Mouse (Mus musculus) common myeloid progenitor, adult 5-6 weeks (primary cell): Measurements from ENCODE around the gene Tmc4. TPM values are rescaled to one million over a fixed set of nuclear protein-coding genes. Genes with fewer than 3 reads are reported as not detected.

Experiments
- ATAC-seq: replicated peaks from 2 replicates; pipeline ENCODE4 v1.8.0; 2016; ENCODE audit warnings: low read depth, mild to moderate bottlenecking, moderate TSS enrichment, inconsistent platforms; ENCODE audit not compliant: poor library complexity, severe bottlenecking
- total RNA-seq: library from RNA; stranded (forward); fragments of 200-1000, 187-1606 nt; gene quantifications from 2 replicates; pipeline ENCODE4 v1.2.3, GENCODE M21; 2017

Gene Tmc4
- total RNA-seq, 1 experiment from 2014 or later, result 2.8 TPM

GRCm38 (mm10) chr7:3644672-3645487 lies 32.5 kb downstream of the Tmc4 start, which contains the start of gene Cnot3:
TSS of gene Cnot3 (plus strand) at chr7:3645268.
- ATAC-seq, result peak; percentile 88

- ATAC-seq, result no peak
Measured at GRCm38 (mm10) chr7:3644348-3644671, 33.0 kb downstream of the Tmc4 start.

- ATAC-seq, result no peak
Measured at GRCm38 (mm10) chr7:3643843-3644242, 33.5 kb downstream of the Tmc4 start.

GRCm38 (mm10) chr7:3643412-3643811 lies 33.9 kb downstream of the Tmc4 start:
- ATAC-seq, result no peak

GRCm38 (mm10) chr7:3630478-3630815 lies 46.9 kb downstream of the Tmc4 start:
- ATAC-seq, result 0 out of 2 replicates have a peak, but pooled peaks have one; percentile 10

- ATAC-seq, result peak; percentile 91
Measured at GRCm38 (mm10) chr7:3629543-3630477, 47.5 kb downstream of the Tmc4 start, which contains the start of the genes Tfpt and Prpf31. TSS of gene Tfpt (minus strand) at chr7:3629929. TSS of gene Prpf31 (plus strand) at chr7:3629985.

GRCm38 (mm10) chr7:3629030-3629429 lies 48.3 kb downstream of the Tmc4 start:
- no peak for ATAC-seq

GRCm38 (mm10) chr7:3617242-3617995 lies 59.9 kb downstream of the Tmc4 start, which contains the start of gene Ndufa3:
TSS of gene Ndufa3 (plus strand) at chr7:3617373.
- peak; percentile 99 for ATAC-seq

GRCm38 (mm10) chr7:3616389-3617241 lies 60.7 kb downstream of the Tmc4 start:
- no peak for ATAC-seq

GRCm38 (mm10) chr7:3616057-3616388 lies 61.3 kb downstream of the Tmc4 start, which contains the start of gene Oscar:
TSS of gene Oscar (minus strand) at chr7:3616157.
- ATAC-seq, result no peak

Other genes with a start within 250 kb of the Tmc4 start
- not detected in 2 replicates for gene Tarm1, start 174.9 kb downstream of the Tmc4 start, total RNA-seq
- gene Oscar, start 61.4 kb downstream of the Tmc4 start, total RNA-seq, result not detected in 2 replicates
- 132 and 142 TPM in 2 replicates for gene Ndufa3, start 60.2 kb downstream of the Tmc4 start, total RNA-seq
- 30.3 and 32.8 TPM in 2 replicates for gene Tfpt, start 47.6 kb downstream of the Tmc4 start, total RNA-seq
- 103 and 108 TPM in 2 replicates for gene Prpf31, start 47.6 kb downstream of the Tmc4 start, total RNA-seq
- gene Cnot3, start 32.3 kb downstream of the Tmc4 start, total RNA-seq, result 22.7 and 48.4 TPM in 2 replicates
- gene Leng1, start 11.7 kb downstream of the Tmc4 start, total RNA-seq, result 12.4 and 13.9 TPM in 2 replicates
- 22.9 and 29.2 TPM in 2 replicates for gene Tsen34, start 15.3 kb upstream of the Tmc4 start, total RNA-seq
- 23.5 and 37.0 TPM in 2 replicates for gene Mboat7, start 16.0 kb upstream of the Tmc4 start, total RNA-seq
- 1,976 and 2,051 TPM in 2 replicates for gene Rps9, start 26.4 kb upstream of the Tmc4 start, total RNA-seq
- gene Pirb, start 42.8 kb upstream of the Tmc4 start, total RNA-seq, result 1.3 and 1.7 TPM in 2 replicates
- gene Gm15448, start 148.1 kb upstream of the Tmc4 start, total RNA-seq, result 0.53 TPM in 1 of 2 replicates, not detected in the other
- 0.05 and 0.64 TPM in 2 replicates for gene Pira2, start 167.5 kb upstream of the Tmc4 start, total RNA-seq
- gene Gm14548, start 220.6 kb upstream of the Tmc4 start, total RNA-seq, result 0.64 TPM in 1 of 2 replicates, not detected in the other
- gene Lilra6, start 237.9 kb upstream of the Tmc4 start, total RNA-seq, result 0.37 TPM in 1 of 2 replicates, not detected in the other